Mouse (Mus musculus): Measurements from ENCODE around the gene Atoh1.

The Atoh1 gene

GRCm38 (mm10) chr6:64728499-64729198, at the start of gene Atoh1:
Gene Atoh1, plus strand, starts transcription at chr6:64729125.
- peak; percentile 72 for DNase-seq

GRCm38 (mm10) chr6:64683974-64684373, 45.0 kb upstream of the Atoh1 start:
- peak; percentile 68 for DNase-seq

- peak; percentile 61 for DNase-seq
Measured at GRCm38 (mm10) chr6:64684973-64685372, 44.0 kb upstream of the Atoh1 start.

GRCm38 (mm10) chr6:64688181-64688944, 40.6 kb upstream of the Atoh1 start:
- DNase-seq = peak; percentile 64

- no peak for DNase-seq
Measured at GRCm38 (mm10) chr6:64694688-64695087, 34.2 kb upstream of the Atoh1 start.

- DNase-seq = no peak
Measured at GRCm38 (mm10) chr6:64703659-64704058, 25.3 kb upstream of the Atoh1 start.

GRCm38 (mm10) chr6:64727751-64728403, 1.0 kb upstream of the Atoh1 start:
- peak; percentile 49 for DNase-seq

GRCm38 (mm10) chr6:64729231-64730011, 496 bp downstream of the Atoh1 start:
- peak; percentile 60 for DNase-seq

- peak; percentile 46 for DNase-seq
Measured at GRCm38 (mm10) chr6:64730030-64730429, 1.1 kb downstream of the Atoh1 start.

- DNase-seq = peak; percentile 23
Measured at GRCm38 (mm10) chr6:64730506-64731020, 1.6 kb downstream of the Atoh1 start.

GRCm38 (mm10) chr6:64731126-64731525, 2.2 kb downstream of the Atoh1 start:
- DNase-seq = no peak

- DNase-seq = no peak
Measured at GRCm38 (mm10) chr6:64731621-64732320, 2.8 kb downstream of the Atoh1 start.

- DNase-seq = peak; percentile 25
Measured at GRCm38 (mm10) chr6:64733311-64733710, 4.4 kb downstream of the Atoh1 start.

- peak; percentile 69 for DNase-seq
Measured at GRCm38 (mm10) chr6:64734441-64735320, 5.8 kb downstream of the Atoh1 start.

GRCm38 (mm10) chr6:64736317-64736716, 7.4 kb downstream of the Atoh1 start:
- DNase-seq = no peak

GRCm38 (mm10) chr6:64742915-64743489, 14.1 kb downstream of the Atoh1 start:
- no peak for DNase-seq

GRCm38 (mm10) chr6:64754515-64754914, 25.6 kb downstream of the Atoh1 start:
- no peak for DNase-seq

GRCm38 (mm10) chr6:64763901-64764300, 35.0 kb downstream of the Atoh1 start:
- DNase-seq = peak; percentile 21

- peak; percentile 12 for DNase-seq
Measured at GRCm38 (mm10) chr6:64773430-64773829, 44.5 kb downstream of the Atoh1 start.
